Mouse (Mus musculus) heart, embryonic 12.5 days (tissue): ENCODE data around the gene Gfm2. TPM values are rescaled to one million over a fixed set of nuclear protein-coding genes. Genes with fewer than 3 reads are reported as not detected.

Source experiments
- ATAC-seq: fragments of 200-750 bp; cut with Nextera tagmentation; 2 replicates; pipeline ENCODE4 v1.8.0; 2017; ENCODE audit warnings: moderate TSS enrichment, moderate library complexity; ENCODE audit not compliant: insufficient number of reproducible peaks, low FRiP score
- H3K27ac ChIP-seq: fragments of 300-500 bp; sonication (generic); 2 replicates; pipeline ENCODE4 v1.5.1; 2016; ENCODE audit warnings: mild to moderate bottlenecking, moderate library complexity; ENCODE audit not compliant: poor library complexity, severe bottlenecking
- H3K27me3 ChIP-seq: fragments of 300-500 bp; sonication (generic); replicated peaks from 2 replicates; pipeline ENCODE4 v1.6.1; 2016; ENCODE audit warnings: mild to moderate bottlenecking, moderate library complexity
- H3K36me3 ChIP-seq: fragments of 300-500 bp; sonication (generic); 2 replicates; pipeline ENCODE4 v1.6.1; 2016; ENCODE audit warnings: mild to moderate bottlenecking, moderate library complexity
- H3K4me1 ChIP-seq: fragments of 300-500 bp; sonication (generic); replicated peaks from 2 replicates; pipeline ENCODE4 v1.6.1; 2016; ENCODE audit warnings: mild to moderate bottlenecking
- H3K4me2 ChIP-seq: fragments of 300-500 bp; sonication (generic); 2 replicates; pipeline ENCODE4 v1.6.1; 2016; ENCODE audit warnings: mild to moderate bottlenecking, moderate library complexity
- H3K4me3 ChIP-seq: fragments of 300-500 bp; sonication (generic); 2 replicates; pipeline ENCODE4 v1.5.1; 2016; ENCODE audit warnings: mild to moderate bottlenecking
- H3K9ac ChIP-seq: fragments of 300-500 bp; sonication (generic); 2 replicates; pipeline ENCODE4 v1.6.1; 2016; ENCODE audit warnings: mild to moderate bottlenecking, moderate library complexity
- H3K9me3 ChIP-seq: fragments of 300-500 bp; sonication (generic); replicated peaks from 2 replicates; pipeline ENCODE4 v1.6.1; 2016; ENCODE audit warnings: mild to moderate bottlenecking, moderate library complexity
- WGBS: fragments of 180-500 bp; shearing (Covaris S2); methylation state at CpG from one replicate; pipeline ENCODE4 v1.1.7; 2016; 5-methylcytosine and 5-hydroxymethylcytosine counted together
- polyA plus RNA-seq: library from polyadenylated mRNA; unstranded; fragments of >200 nt; fragmentation: Nextera tagmentation; extraction: Ambion mirVana; gene quantifications from 2 replicates; pipeline ENCODE4 v1.2.1, GENCODE M21; 2016

Gene Gfm2
- polyA plus RNA-seq, 1 experiment from 2014 or later = 35.7 TPM

GRCm38 (mm10) chr13:97192649-97193048, 54.9 kb downstream of the Gfm2 start:
- H3K27ac ChIP-seq = no peak overlapping the region
- H3K27me3 ChIP-seq = no peaks in the 10 kb centered on the region
- no peak overlapping the region for H3K9ac ChIP-seq
- no peak for ATAC-seq
- H3K4me3 ChIP-seq = no peak overlapping the region
- H3K4me2 ChIP-seq = no peak overlapping the region
- H3K9me3 ChIP-seq = no peaks in the 10 kb centered on the region
- WGBS = 85% methylated on average over 11 of the region's 11 CpGs
- no peaks in the 10 kb centered on the region for H3K4me1 ChIP-seq
- H3K36me3 ChIP-seq = peaks cover 3% of the 10 kb centered on the region; the same call in 1 of the 2 replicates

- no peak for ATAC-seq
Observed at GRCm38 (mm10) chr13:97193420-97193819, 55.7 kb downstream of the Gfm2 start.

GRCm38 (mm10) chr13:97196186-97196924, 58.6 kb downstream of the Gfm2 start:
- no peak overlapping the region for H3K9ac ChIP-seq
- H3K27ac ChIP-seq = no peak overlapping the region
- no peaks in the 10 kb centered on the region for H3K27me3 ChIP-seq
- no peak overlapping the region for H3K4me2 ChIP-seq
- H3K4me1 ChIP-seq = no peaks in the 10 kb centered on the region
- ATAC-seq = no peak
- WGBS = 75% methylated on average over 12 of the region's 12 CpGs
- H3K9me3 ChIP-seq = no peaks in the 10 kb centered on the region
- no peaks in the 10 kb centered on the region for H3K36me3 ChIP-seq
- H3K4me3 ChIP-seq = no peak overlapping the region

More at GRCm38 (mm10) chr13:97193420-97193819, 55.7 kb downstream of the Gfm2 start:
- H3K4me2 ChIP-seq = no peak overlapping the region
- no peak overlapping the region for H3K9ac ChIP-seq
- H3K27ac ChIP-seq = no peak overlapping the region
- H3K27me3 ChIP-seq = no peaks in the 10 kb centered on the region
- peaks cover 3% of the 10 kb centered on the region; the same call in 1 of the 2 replicates for H3K36me3 ChIP-seq
- no peak overlapping the region for H3K4me3 ChIP-seq
- H3K9me3 ChIP-seq = no peaks in the 10 kb centered on the region
- WGBS = 57% methylated on average over 7 of the region's 7 CpGs
- H3K4me1 ChIP-seq = no peaks in the 10 kb centered on the region

GRCm38 (mm10) chr13:97196925-97197218, 59.1 kb downstream of the Gfm2 start:
- ATAC-seq = no peak
- H3K27me3 ChIP-seq = no peaks in the 10 kb centered on the region
- no peak overlapping the region for H3K4me3 ChIP-seq
- no peak overlapping the region for H3K4me2 ChIP-seq
- H3K9me3 ChIP-seq = no peaks in the 10 kb centered on the region
- H3K4me1 ChIP-seq = no peaks in the 10 kb centered on the region
- no peak overlapping the region for H3K27ac ChIP-seq
- WGBS = 86% methylated on average over 2 of the region's 2 CpGs
- H3K9ac ChIP-seq = no peak overlapping the region
- no peaks in the 10 kb centered on the region for H3K36me3 ChIP-seq

- Histone ChIP-seq H3K4me1 (no peaks in the 10 kb centered on the region), H3K27me3 (no peaks in the 10 kb centered on the region), H3K4me3 (peak within 1 kb of the TSS; percentile 65), H3K9ac (peak within 1 kb of the TSS; percentile 71), H3K9me3 (no peaks in the 10 kb centered on the region), H3K36me3 (no peaks in the 10 kb centered on the region), H3K4me2 (peak within 1 kb of the TSS; percentile 90), H3K27ac (peak within 1 kb of the TSS; percentile 74)
- ATAC-seq = peak; percentile 97
- WGBS = under 1% methylated on average over 45 of the region's 45 CpGs
Observed at GRCm38 (mm10) chr13:97197932-97198562, 60.3 kb downstream of the Gfm2 start, which contains the start of gene Hexb. Gene Hexb, minus strand, starts transcription at chr13:97198357.

- no peaks in the 10 kb centered on the region for H3K36me3 ChIP-seq
- 76% methylated on average over 2 of the region's 2 CpGs for WGBS
- H3K4me2 ChIP-seq = no peak overlapping the region
- H3K4me1 ChIP-seq = no peaks in the 10 kb centered on the region
- H3K4me3 ChIP-seq = no peak overlapping the region
- H3K27ac ChIP-seq = no peak overlapping the region
- H3K9ac ChIP-seq = no peak overlapping the region
- ATAC-seq = no peak
- H3K9me3 ChIP-seq = no peaks in the 10 kb centered on the region
- no peaks in the 10 kb centered on the region for H3K27me3 ChIP-seq
Observed at GRCm38 (mm10) chr13:97199123-97199522, 61.4 kb downstream of the Gfm2 start.

GRCm38 (mm10) chr13:97201076-97201475, 63.3 kb downstream of the Gfm2 start:
- no peak overlapping the region for H3K27ac ChIP-seq
- 0 out of 2 replicates have a peak, but pooled peaks cover 3% of the 10 kb centered on the region for H3K4me1 ChIP-seq
- no peak overlapping the region for H3K9ac ChIP-seq
- no peak for ATAC-seq
- no peak overlapping the region for H3K4me3 ChIP-seq
- no peaks in the 10 kb centered on the region for H3K36me3 ChIP-seq
- WGBS = 48% methylated on average over 7 of the region's 7 CpGs
- no peaks in the 10 kb centered on the region for H3K9me3 ChIP-seq
- H3K4me2 ChIP-seq = no peak overlapping the region
- H3K27me3 ChIP-seq = no peaks in the 10 kb centered on the region

GRCm38 (mm10) chr13:97201896-97202295, 64.2 kb downstream of the Gfm2 start:
- 72% methylated on average over 4 of the region's 4 CpGs for WGBS
- no peak for ATAC-seq

GRCm38 (mm10) chr13:97205052-97205701, 67.4 kb downstream of the Gfm2 start:
- H3K4me1 ChIP-seq = peaks cover 12% of the 10 kb centered on the region; the same call in 1 of the 2 replicates
- no peaks in the 10 kb centered on the region for H3K27me3 ChIP-seq
- peaks cover 3% of the 10 kb centered on the region; the same call in 1 of the 2 replicates for H3K9me3 ChIP-seq
- peak overlapping the region; percentile 72 for H3K27ac ChIP-seq
- no peaks in the 10 kb centered on the region for H3K36me3 ChIP-seq
- H3K4me2 ChIP-seq = peak overlapping the region; percentile 86
- ATAC-seq = peak; percentile 81
- peak overlapping the region; percentile 51 for H3K4me3 ChIP-seq
- 0 out of 2 replicates have a peak overlapping the region, but pooled peaks have one; percentile 40 for H3K9ac ChIP-seq
- 10% methylated on average over 18 of the region's 18 CpGs for WGBS

More at GRCm38 (mm10) chr13:97201896-97202295, 64.2 kb downstream of the Gfm2 start:
- no peaks in the 10 kb centered on the region for H3K36me3 ChIP-seq
- no peak overlapping the region for H3K4me2 ChIP-seq
- H3K4me3 ChIP-seq = no peak overlapping the region
- 0 out of 2 replicates have a peak, but pooled peaks cover 3% of the 10 kb centered on the region for H3K4me1 ChIP-seq
- no peak overlapping the region for H3K27ac ChIP-seq
- H3K27me3 ChIP-seq = no peaks in the 10 kb centered on the region
- no peaks in the 10 kb centered on the region for H3K9me3 ChIP-seq
- H3K9ac ChIP-seq = no peak overlapping the region

- no peak for ATAC-seq
Observed at GRCm38 (mm10) chr13:97206046-97206445, 68.3 kb downstream of the Gfm2 start.

More at GRCm38 (mm10) chr13:97206046-97206445, 68.3 kb downstream of the Gfm2 start:
- 89% methylated on average over 2 of the region's 2 CpGs for WGBS
- H3K4me2 ChIP-seq = no peak overlapping the region; the same call in 1 of the 2 replicates
- peaks cover 12% of the 10 kb centered on the region; the same call in 1 of the 2 replicates for H3K4me1 ChIP-seq
- H3K9me3 ChIP-seq = peaks cover 6% of the 10 kb centered on the region; the same call in 1 of the 2 replicates
- H3K4me3 ChIP-seq = no peak overlapping the region
- no peaks in the 10 kb centered on the region for H3K36me3 ChIP-seq
- no peaks in the 10 kb centered on the region for H3K27me3 ChIP-seq
- no peak overlapping the region for H3K9ac ChIP-seq
- no peak overlapping the region for H3K27ac ChIP-seq
